Mouse (Mus musculus): ENCODE data around the gene E130309D02Rik.

E130309D02Rik gene

DNA sequence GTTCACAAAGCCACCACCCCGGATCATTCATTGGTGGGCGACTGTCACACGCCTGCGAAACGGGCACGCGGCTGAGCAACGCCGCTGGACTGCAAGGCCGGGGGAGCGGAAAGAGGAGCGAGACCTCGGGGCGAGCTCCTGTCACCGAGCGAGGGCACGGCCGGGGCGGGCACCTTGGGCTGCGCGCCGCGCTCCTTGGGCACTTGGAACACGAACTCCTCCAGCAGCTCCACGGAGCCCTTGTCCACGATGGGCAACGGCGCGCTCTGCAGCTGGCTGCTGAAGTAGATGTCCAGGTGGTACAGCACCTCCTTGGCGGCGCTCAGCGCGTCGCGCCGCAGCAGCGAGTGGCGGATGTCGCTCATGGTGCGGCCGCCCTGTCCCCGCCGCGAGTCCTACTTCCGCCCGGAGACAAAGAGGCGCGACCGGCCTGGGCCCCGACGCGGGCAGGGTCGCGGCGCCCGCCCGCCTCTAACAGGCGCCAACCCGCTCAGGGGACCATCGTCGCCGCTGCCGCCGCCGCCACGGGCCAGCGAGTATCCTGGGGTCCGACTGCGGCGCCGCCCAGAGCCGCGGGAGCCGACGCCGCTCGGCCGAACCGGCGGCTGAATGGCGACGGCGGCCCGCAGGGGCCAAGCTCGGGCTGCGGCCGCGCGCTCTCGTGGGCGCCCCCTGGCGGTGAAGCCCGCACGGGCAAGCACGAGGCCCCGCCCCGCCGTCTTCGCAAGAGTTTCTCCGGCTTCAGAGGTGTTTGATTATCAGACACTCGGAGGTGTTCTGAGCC is at the start of gene E130309D02Rik:
Gene E130309D02Rik, minus strand, starts transcription at position 631 of the 784 bp plus-strand sequence.
- DNase-seq (ENCODE audit: low spot score in 2 of 2): peak; percentile 68 to 81

DNA sequence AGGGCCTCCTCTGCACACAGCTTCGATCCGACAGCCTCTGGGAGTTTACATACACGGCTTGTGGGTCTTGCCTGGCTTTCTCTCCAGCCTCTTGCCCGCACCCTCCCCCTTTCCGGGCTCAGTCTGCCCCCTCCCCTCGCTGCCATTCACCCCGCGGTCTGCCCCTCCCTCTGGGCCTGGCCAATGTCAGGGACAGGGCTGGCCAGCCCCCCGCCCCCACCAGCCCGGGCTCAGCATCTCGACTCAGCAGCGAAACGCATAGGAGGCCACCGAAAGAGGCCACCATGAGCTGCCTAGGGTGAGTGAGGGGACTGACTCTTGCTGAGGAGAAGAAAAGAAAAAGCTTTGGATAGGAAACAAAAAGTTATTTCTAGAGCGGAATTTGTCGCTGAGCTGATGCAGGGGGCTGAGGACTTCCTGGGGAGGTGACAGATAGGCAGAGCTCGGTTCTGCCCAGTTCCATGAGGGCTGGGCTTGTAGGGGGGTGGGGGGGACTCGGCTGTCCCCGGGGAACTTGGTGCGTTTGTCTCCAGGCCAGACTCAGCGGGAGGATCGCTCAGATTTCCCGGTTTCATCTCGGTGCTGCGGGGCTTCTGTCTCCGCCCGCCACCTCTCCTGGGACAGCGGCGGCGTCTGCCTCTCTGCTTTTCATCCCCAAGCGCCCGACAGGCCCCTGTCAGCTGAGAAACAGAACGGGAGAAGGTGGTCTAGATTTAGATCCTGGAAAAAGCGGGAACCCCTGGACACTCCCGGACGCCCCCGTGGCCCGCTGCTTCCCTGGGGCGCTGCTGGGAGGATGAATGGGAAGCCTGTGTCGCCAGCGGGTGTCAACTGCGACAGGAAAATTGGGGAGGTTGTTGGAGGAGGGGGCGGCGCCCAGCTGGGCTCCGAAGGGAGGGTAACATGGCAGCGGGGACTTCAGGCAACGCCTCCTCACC is 48.8 kb upstream of the E130309D02Rik start:
- no peak for DNase-seq (ENCODE audit: low spot score in 2 of 2)

DNA sequence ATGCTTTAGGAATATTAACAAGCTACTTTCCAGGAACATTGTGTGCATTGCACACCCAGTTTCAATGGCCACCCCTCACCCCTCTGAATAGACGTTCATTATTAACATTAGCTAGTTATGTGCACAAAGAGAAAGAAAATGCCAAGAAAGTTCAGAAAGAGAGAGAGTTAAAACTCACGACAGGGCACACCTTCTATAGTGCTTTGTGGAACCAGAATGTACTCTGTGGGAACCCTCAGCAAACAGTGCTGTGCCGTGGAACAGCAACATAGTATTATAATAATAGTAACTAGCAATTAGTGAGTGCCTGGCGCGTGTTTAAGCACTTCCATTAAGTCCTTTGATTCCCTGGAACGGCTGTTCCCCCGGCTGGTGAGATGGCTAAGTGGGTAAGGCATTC is 46.3 kb upstream of the E130309D02Rik start:
- no peak for DNase-seq (ENCODE audit: low spot score in 2 of 2)

DNA sequence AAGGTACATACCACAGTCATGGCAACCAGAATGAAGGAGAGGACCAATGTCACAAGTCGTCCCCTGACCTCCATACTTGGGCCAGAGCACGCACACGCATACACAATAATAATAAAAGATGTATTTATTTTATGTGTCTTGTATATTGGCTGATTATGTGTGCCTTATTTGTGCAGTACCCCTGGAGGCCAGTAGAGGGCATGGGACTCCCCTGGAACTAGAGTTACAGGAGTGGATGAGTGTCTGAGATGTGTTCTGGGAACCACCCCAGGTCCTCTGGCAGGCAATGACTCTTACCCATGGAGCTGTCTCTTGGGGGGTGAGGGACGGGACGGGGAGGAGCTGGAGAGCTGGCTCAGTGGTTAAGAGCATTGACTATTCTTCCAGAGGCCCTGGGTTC is 44.8 kb upstream of the E130309D02Rik start:
- no peak for DNase-seq (ENCODE audit: low spot score in 2 of 2)

DNA sequence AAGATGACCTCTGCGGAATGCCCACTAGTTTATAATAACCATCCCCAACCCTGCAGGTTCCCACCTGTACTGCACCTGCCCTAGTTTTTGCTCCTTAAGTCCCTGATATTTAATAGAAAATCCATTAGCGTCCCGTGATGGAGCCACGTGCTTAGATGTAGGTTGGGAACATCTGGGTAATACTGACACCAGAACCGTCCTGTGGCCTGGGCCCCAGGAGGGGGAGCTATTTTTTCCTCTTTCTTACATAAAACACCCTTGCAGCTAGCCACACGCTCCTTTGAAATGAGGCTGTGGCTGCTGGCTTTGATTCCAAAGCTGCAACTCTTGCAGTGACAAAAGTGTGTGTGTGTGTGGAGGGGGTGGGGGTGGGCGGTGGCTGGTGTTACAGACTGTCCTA is 44.1 kb upstream of the E130309D02Rik start:
- DNase-seq (ENCODE audit: low spot score in 2 of 2): no peak

DNA sequence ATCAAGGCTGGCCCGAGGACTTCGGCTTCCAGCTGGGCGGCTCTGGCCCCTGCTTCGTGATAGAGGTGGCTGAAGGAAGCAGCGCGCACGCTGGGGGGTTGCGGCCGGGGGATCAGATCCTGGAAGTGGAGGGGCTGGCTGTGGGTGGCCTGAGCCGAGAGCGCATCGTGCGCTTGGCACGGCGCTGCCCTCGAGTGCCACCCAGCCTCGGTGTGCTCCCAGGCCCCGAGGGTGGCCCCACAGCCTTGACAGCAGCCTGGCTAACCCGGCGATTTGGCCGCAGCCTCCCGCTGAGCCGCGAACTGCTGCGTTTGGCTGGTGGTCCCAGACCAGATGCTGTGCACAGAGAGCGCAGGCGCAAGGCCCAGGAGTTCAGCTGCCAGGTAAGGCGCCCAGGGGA is 42.4 kb upstream of the E130309D02Rik start:
- DNase-seq (ENCODE audit: low spot score in 2 of 2): no peak

DNA sequence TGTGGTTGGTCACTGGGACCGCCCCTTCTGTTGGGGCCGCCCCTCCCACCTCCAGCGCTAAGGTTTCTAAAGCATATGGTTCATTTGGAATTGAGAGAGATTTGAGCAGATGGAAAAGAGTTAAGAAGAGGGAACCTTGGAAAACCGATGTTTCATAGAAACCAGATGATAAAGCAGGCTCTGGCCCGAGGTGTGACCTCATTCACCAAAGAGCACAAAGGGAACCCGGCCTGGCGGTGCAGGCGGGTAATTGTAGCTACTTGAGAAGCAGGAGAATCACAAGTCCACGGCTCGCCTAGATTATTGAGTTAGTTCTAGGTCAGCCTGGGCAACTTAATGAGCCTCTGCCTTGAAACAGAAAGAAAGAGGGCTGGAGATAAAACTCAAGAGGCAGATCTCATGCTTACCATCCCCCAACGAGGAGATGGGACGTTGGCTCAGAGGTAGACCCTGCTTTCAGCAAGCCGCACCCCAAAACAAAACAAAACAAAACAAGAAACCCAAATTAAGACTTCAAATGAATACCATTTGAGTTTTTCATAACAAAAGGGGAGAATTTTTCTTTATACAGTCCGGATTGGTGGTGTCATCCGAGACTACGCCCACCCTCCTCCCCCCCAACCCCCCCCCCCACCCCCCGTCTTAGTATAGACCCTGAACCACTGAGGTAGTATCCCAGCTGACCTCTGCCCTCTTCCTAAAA is 41.7 kb upstream of the E130309D02Rik start, which contains the start of gene Grid2ip:
Gene Grid2ip, plus strand, starts transcription at position 653 of the 703 bp plus-strand sequence.
- no peak for DNase-seq (ENCODE audit: low spot score in 2 of 2)

DNA sequence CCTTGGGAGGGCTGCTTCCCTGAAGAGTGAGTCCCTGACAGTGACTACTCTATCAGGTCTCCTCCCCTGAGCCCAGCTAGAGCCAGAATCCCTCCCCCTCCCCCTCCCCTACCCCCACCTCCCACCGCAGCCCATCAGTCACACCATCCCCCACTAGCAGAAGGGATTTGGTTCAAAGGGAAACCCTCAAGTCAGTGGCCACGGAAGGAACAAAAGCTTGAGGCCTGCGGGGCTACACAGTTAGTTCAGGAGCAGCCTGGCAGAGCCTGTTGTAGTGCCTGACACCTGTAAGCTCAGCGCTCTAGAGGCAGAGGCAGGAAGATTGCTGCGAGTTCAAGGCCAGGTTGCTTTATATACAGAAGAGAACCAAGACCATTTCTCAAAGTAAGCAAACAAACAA is 40.9 kb upstream of the E130309D02Rik start:
- DNase-seq (ENCODE audit: low spot score in 2 of 2): no peak

DNA sequence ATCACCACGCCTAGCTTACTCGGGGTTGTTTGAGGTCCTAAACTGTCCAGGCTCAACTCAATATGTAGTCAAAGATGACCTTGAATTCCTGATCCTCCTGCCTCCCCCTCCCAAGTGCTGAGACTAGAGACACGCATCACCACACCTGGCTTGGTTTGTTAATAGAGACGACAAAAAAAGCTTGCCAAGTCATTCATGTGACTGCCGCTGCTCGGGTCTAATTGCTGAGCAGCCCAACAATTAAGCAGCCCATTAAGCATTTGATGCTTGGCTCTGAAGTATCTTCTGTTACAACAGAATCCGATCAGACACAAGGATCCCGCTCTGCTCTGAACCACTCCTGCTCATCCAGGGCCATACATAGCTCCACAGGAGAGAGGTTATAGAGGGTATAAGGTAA is 31.2 kb upstream of the E130309D02Rik start:
- DNase-seq (ENCODE audit: low spot score in 2 of 2): no peak

DNA sequence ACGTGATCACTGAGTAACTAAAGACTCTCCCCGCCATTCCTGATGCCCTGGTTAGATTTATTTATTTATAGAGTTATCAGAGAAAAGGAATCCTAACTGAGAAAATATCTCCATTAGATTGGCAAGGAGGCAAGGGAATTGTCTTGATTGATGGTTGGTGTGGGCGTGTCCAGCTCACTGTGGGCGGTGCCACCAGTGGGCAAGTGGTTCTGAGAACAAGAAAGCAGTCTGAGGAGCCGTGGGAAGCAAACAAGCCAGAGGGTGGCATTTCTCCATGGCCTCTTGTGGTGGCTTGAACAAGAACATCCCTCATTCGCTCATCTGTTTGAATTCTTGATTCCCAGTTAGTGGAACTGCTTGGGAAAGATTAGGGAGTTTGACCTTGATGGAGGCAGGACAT is 24.4 kb upstream of the E130309D02Rik start:
- no peak for DNase-seq (ENCODE audit: low spot score in 2 of 2)

DNA sequence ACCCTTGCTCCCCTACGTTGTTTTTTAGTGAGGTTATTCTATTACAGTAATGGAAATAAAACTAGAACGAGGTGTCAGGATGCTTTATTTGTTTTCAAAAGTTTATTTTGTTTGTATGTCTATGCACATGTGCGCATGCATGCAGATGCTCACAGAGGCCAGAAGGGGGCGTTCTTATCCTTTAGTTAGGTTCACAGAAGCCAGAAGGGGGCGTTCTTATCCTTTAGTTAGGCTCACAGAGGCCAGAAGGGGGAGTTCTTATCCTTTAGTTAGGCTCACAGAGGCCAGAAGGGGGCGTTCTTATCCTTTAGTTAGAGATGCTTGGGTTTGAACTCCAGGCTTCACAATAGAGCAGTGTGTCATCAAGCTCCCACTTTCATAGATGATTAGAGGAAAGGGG is 21.4 kb upstream of the E130309D02Rik start:
- DNase-seq (ENCODE audit: low spot score in 2 of 2): no peak

DNA sequence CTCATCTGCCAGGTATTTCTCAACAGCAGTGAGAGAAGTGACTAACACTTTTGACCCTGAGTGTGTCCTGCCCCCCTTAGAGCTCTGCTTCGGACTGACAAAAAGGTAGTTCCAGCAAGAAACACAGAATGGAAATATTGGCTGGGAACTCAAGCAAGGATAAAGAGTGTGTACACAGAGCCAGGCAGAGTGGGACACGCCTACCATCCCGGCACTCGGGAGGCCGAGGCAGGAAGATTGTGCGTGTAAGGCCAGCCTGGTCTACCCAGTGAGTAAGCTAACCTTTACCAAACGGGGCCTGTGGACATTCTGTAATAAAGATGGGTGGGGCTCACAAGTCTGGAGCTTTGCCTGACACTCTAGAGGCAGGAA is 19.9 kb upstream of the E130309D02Rik start:
- no peak for DNase-seq (ENCODE audit: low spot score in 2 of 2)

DNA sequence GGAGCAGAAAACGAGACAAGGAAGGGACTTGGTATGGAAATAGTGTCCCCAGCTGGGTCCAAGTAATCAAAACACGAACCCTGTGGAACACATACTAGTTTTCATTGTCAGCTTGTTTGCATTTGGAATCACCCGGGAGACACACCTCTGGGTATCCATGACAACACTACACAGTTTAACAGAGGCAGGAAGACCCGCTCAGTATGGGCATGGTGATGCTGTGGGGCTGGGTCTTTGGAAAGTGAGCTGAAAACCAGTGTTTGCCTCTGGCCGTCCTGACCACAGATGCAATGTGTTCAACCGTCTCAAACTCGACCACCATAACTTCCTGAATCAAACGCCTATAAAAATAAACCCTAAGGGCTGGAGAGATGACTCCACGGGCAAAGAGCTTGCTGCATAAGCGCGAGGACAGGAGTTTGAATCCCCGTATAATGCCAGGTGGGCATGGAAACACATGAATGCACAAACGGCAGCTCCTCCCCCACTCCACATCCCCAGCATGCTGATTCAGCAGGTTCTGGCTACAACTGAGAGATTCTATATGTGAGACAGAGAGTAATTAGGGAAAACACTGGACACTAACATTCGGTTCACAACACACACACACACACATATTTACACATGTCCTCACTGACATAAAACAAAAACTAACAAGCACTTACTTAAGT is 19.4 kb upstream of the E130309D02Rik start:
- no peak for DNase-seq (ENCODE audit: low spot score in 2 of 2)

DNA sequence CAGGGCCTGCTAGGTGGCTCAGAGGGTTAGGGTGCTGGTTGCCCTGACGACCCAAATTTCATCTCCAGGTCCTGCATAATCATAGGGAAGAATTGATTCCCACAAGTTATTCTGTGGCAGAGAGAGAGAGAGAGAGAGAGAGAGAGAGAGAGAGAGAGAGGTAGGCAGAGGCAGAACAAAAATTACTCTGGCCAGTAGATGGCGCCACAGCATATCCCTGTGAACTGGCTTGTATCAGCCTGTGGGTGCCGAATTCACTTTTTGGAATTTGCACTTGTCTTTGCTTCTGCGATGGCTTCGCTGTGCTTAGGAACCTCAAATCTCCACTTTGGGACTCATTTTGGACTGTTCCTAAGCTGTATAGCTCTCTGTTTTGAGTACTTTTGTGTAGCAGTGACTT is 18.7 kb upstream of the E130309D02Rik start:
- DNase-seq (ENCODE audit: low spot score in 2 of 2): peak in 1 of 2 experiments; percentile 79

DNA sequence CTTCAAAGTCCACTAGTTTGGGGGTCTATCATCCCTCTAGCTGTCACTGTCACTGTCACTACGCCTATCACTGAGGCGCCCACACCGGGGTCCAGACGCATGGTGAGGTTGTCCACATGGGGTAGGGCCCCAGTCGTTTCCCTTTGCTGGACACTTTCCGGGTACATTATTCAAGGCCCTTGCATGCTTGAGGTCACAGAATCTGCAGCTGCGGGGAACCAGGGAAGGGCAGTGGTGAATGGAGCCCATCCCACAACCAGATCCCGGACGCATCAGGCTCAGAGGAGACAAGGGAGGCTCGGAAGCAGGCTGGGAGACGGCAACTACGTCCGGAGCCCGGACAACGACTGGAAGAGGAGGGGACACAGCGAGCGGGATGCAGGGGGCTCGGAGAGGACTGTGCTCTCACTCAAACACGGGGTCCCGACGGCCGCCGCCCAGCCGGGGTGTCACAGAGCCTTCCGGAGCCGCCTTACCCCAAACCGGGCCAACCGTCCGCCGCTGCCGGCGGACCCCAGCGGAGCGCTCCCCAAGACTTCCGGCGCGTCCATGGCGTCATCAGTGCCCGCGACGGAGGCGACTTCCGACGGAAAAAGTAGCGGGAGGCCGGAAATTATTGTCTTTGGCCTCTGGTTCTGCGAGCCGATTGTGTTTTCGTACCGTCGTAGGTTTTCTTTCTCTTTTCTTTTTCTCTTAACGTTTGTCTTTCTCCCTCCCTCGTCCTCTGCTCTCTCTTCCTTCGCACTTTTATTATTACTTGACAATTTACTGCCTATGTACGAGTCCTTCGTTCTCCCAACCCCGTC is 13.7 kb upstream of the E130309D02Rik start, which contains the start of gene Zdhhc4:
Gene Zdhhc4, minus strand, starts transcription at position 567 of the 806 bp plus-strand sequence.
- peak; percentile 78 to 85 for DNase-seq (ENCODE audit: low spot score in 2 of 2)

DNA sequence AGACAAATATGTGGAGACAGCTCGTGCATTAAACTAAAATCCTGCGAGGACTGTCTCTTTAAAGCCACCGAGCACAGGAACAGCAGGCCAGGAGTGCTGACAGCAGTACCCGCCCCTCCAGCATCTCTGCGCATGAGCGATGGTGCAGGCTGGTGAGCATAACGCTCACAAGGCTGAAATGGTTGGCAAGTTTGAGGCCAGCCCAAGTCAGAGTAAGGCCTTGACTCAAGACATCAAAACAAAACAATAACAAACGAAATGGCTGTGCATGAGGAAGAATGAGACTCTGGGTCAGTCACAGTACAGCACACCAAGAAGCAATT is 2.1 kb upstream of the E130309D02Rik start:
- no peak for DNase-seq (ENCODE audit: low spot score in 2 of 2)

DNA sequence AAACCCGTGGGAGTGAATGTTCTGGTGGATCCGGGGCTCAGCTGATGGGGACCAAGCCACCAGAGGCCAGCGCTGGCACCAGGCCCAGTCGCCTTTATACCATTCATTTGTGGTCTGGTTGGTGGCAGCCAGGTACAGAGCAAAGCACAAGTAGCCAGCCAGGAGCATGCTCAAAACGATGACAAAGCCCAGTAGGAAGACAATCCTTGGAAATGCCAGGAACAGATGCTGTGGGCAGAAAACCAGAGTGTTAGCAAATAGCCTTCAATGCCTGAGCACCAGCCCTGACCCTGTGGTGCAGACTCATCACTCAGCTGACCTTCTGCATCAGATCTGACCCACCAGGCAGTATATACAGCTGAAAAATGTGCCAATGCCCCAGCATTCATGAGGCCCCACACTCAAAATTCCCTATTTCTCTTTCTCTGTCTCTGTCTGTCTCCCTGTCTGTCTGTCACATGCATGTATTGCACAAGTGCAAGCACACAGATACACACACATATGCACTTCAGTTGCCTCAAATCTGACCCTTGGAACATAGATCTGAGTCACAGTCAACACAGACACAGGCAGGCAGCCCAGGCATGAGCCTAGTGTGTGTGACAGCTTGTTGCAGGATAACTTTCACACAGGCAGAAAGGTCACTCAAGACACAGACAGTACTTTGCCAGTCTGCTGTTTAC is 1.6 kb upstream of the E130309D02Rik start:
- no peak for DNase-seq (ENCODE audit: low spot score in 2 of 2)

DNA sequence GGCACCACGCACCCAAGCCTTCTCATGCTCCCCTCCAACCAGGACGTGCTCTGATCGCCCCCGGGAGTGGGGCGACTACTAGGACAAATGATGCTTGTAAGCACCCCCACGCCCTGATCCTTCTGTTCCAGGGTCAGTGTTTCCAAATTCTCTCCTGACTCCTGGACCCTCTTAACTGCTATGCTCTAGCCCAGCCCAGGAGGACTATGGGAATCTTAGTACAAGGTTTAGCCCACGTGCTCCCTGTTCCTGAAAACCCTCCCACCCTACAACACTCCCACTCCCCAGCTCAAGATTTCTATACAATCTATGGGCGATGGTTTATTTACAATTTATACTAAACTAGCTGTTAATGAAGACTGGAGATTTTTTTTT is 341 bp upstream of the E130309D02Rik start:
- no peak for DNase-seq (ENCODE audit: low spot score in 2 of 2)

DNA sequence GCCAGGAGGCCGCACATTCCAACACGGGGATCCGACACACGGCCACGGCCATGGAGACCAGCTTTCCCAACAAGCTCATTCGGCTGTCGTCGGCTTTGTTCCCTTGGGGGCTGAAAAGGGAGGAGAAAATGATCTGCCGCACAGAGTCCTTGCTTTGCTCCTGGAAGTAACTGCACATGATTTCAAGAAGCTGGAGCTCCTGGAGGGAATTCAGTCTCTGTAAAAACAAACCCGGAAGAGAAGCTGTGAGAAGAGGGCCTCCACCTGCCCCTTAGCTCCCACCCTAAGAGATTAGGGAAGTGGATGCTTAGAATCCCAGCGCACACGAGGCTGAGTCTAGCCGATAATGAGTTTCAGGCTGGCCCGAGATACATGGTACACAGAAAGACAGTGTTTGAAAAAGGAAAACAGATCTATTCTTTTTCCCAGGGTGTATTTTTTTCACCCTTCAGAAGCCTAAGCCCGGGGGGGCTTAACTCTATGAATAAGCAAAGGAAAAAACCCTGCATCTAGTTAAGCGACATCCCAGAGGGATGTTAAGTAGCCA is 904 bp downstream of the E130309D02Rik start:
- no peak for DNase-seq (ENCODE audit: low spot score in 2 of 2)

DNA sequence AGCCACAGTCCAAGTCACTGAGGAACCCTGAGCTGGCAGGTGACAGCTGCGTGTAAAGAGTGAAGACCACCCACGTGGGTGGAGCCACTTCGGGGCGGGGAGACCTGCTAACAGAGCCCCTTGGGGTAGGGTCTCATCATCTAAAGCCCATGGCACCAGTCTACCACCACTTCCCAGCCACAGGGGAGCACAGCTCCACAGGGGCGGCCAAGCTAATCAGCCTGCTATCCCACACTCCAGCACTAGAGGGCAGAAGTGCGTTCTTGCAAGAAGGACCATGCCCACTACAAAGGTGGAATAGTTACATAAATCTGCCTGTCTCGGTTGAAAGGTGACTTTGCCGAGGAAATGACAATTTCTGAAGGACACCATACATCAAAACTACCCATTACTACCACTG is 3.3 kb downstream of the E130309D02Rik start:
- DNase-seq (ENCODE audit: low spot score in 2 of 2): peak in 1 of 2 experiments; percentile 74
